Mouse (Mus musculus) midbrain, embryonic 13.5 days (tissue): Measurements from ENCODE around the gene Cpsf4l. TPM values are rescaled to one million over a fixed set of nuclear protein-coding genes. Genes with fewer than 3 reads are reported as not detected.
A peak's percentile ranks its signal among the peaks of the same experiment; 100 is the strongest.
"Not testable (repeated sequence)": the region's sequence is repeated elsewhere in the genome, so short reads cannot be mapped to it uniquely, and the experiment has no call there.

ENCODE experiments used
- ATAC-seq: fragments of 200-750 bp; cut with Nextera tagmentation; 2 replicates; pipeline ENCODE4 v1.8.0; 2017; ENCODE audit warnings: mild to moderate bottlenecking, moderate TSS enrichment, moderate library complexity
- H3K27ac ChIP-seq: fragments of 300-500 bp; sonication (generic); 2 replicates; pipeline ENCODE4 v1.5.1; 2015; ENCODE audit warnings: inconsistent platforms, mild to moderate bottlenecking, moderate library complexity
- H3K27me3 ChIP-seq: fragments of 300-500 bp; sonication (generic); 2 replicates; pipeline ENCODE4 v1.6.1; 2015; ENCODE audit warnings: mild to moderate bottlenecking, inconsistent platforms
- H3K36me3 ChIP-seq: fragments of 300-500 bp; sonication (generic); 2 replicates; pipeline ENCODE4 v1.6.1; 2015; ENCODE audit warnings: mild to moderate bottlenecking, inconsistent platforms
- H3K4me1 ChIP-seq: fragments of 300-500 bp; sonication (generic); replicated peaks from 2 replicates; pipeline ENCODE4 v1.6.1; 2015; ENCODE audit warnings: inconsistent platforms
- H3K4me2 ChIP-seq: fragments of 300-500 bp; sonication (generic); replicated peaks from 2 replicates; pipeline ENCODE4 v1.6.1; 2015; ENCODE audit warnings: moderate library complexity, mild to moderate bottlenecking, inconsistent platforms
- H3K4me3 ChIP-seq: fragments of 300-500 bp; sonication (generic); replicated peaks from 2 replicates; pipeline ENCODE4 v1.5.1; 2015; ENCODE audit warnings: mild to moderate bottlenecking, inconsistent platforms
- H3K9ac ChIP-seq: fragments of 300-500 bp; sonication (generic); replicated peaks from 2 replicates; pipeline ENCODE4 v1.6.1; 2015; ENCODE audit warnings: mild to moderate bottlenecking, inconsistent platforms
- H3K9me3 ChIP-seq: fragments of 300-500 bp; sonication (generic); 2 replicates; pipeline ENCODE4 v1.6.1; 2016; ENCODE audit warnings: mild to moderate bottlenecking, inconsistent platforms
- WGBS: fragments of 180-500 bp; shearing (Covaris S2); methylation state at CpG from one replicate; pipeline ENCODE4 v1.1.7; 2015; 5-methylcytosine and 5-hydroxymethylcytosine counted together
- polyA plus RNA-seq: library from polyadenylated mRNA; unstranded; fragments of >200 nt; fragmentation: Nextera tagmentation; extraction: Ambion mirVana; gene quantifications from 2 replicates; pipeline ENCODE4 v1.2.1, GENCODE M21; 2015

Cpsf4l gene
- polyA plus RNA-seq, 1 experiment from 2014 or later, result 0.54 TPM

- Histone ChIP-seq H3K4me1 (peaks cover 8% of the 10 kb centered on the region; the same call in 1 of the 2 replicates), H3K9me3 (no peaks in the 10 kb centered on the region), H3K36me3 (peaks cover 59% of the 10 kb centered on the region), H3K4me3 (no peak overlapping the region), H3K27me3 (no peaks in the 10 kb centered on the region), H3K4me2 (no peak overlapping the region), H3K27ac (no peak overlapping the region), H3K9ac (no peak overlapping the region)
- ATAC-seq, result no peak
- WGBS, result 92% methylated on average over 5 of the region's 5 CpGs
These were observed 35.2 kb downstream of the Cpsf4l start for GRCm38 (mm10) chr11:113674595-113674994.

DNA sequence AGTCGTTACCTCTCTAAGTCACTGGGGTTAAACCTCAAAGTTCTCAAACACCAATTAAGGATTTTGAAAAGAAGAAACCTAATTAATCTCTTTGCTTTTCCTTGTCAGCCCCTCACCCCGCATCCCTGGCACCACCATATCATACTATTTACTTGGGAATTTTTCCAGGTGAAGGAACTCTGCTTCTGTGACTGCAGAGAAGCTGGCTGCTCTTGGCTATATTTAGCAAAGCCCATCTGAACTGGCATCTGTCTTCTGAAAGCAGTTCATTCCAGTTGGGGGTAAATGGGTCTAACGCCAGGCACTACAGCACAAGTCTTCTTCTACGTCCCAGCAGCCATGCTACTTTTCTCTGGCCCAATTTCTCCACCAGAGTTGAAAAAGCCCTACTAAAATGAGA, 36.2 kb downstream of the Cpsf4l start:
- Histone ChIP-seq H3K36me3 (peaks cover 63% of the 10 kb centered on the region), H3K9ac (no peak overlapping the region), H3K4me2 (no peak overlapping the region), H3K27ac (no peak overlapping the region), H3K27me3 (no peaks in the 10 kb centered on the region), H3K9me3 (no peaks in the 10 kb centered on the region), H3K4me1 (peaks cover 8% of the 10 kb centered on the region; the same call in 1 of the 2 replicates), H3K4me3 (no peak overlapping the region)
- WGBS, result 97% methylated on average over 4 of the region's 4 CpGs
- no peak for ATAC-seq

DNA sequence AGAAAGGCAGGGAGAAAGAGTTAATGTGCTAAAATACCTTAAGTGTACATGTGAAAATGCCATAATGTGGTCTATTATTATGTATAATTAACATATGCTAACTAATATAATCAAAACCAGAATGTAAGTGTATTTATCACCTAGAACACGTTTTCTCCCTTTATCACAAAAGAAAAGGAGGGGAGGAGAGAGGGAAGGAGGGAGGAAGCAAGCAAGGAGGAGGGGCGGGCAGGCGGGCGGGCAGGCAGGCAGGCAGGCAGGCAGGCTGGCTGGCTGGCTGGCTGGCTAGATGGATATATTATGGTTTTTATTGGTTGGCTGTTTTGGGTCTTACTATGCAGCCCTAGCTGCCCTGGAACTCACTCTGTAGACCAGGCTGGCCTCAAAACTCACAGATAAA, 40.1 kb downstream of the Cpsf4l start:
- ATAC-seq, result no peak
- no peak overlapping the region for H3K4me2 ChIP-seq
- no peaks in the 10 kb centered on the region for H3K27me3 ChIP-seq
- no peaks in the 10 kb centered on the region for H3K4me1 ChIP-seq
- no peak overlapping the region for H3K27ac ChIP-seq
- no peak overlapping the region for H3K4me3 ChIP-seq
- H3K9ac ChIP-seq, result no peak overlapping the region
- no peaks in the 10 kb centered on the region for H3K9me3 ChIP-seq
- 83% methylated on average over 4 of the region's 4 CpGs for WGBS
- peaks cover 52% of the 10 kb centered on the region for H3K36me3 ChIP-seq

DNA sequence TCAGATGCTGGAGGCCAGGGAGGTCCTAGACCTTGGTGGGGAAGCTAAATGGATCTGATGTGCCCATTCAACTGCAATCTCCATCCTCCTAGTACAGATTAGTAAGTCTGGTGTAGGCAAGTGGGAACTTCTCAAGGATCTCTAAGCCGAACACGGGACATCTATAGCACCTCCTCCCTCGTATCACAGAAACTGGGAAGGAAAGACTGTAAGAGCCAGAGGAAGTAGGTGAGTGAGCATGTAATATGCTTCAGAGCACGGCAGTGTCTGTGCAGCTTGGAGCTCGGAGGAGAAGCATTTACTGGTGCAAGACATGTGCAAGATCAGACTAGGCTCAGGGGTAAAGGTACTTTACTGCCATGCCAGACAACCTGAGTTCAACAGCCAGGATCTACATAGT, 41.0 kb downstream of the Cpsf4l start:
- Histone ChIP-seq H3K4me1 (0 out of 2 replicates have a peak, but pooled peaks cover 4% of the 10 kb centered on the region), H3K4me3 (no peak overlapping the region), H3K27me3 (no peaks in the 10 kb centered on the region), H3K9me3 (no peaks in the 10 kb centered on the region), H3K4me2 (no peak overlapping the region), H3K27ac (no peak overlapping the region), H3K9ac (no peak overlapping the region), H3K36me3 (peaks cover 55% of the 10 kb centered on the region)
- ATAC-seq, result no peak
- WGBS, result 92% methylated on average over 5 of the region's 5 CpGs

DNA sequence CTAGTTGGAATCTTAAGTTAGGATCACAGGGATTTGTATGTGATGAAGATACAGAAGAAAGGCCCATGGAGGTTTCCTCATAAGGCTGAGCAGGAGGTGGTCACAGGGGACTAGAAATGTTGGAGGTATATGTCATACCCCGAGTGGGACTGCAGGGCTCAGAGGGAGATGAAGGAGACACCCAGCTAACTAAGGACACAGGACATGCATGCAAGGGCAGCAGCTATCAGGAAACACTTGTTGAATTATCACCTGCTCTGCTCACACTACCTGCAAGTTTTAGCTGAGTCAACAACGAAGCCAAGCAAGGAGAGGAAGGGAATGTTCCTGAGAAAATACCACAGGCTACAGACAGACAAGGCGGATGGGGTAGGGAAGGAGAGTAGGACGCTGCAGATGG, 42.1 kb downstream of the Cpsf4l start:
- H3K4me3 ChIP-seq, result no peak overlapping the region
- H3K36me3 ChIP-seq, result peaks cover 56% of the 10 kb centered on the region
- 87% methylated on average over 4 of the region's 4 CpGs for WGBS
- no peak for ATAC-seq
- H3K4me1 ChIP-seq, result 0 out of 2 replicates have a peak, but pooled peaks cover 4% of the 10 kb centered on the region
- H3K9ac ChIP-seq, result no peak overlapping the region
- H3K27ac ChIP-seq, result no peak overlapping the region
- no peak overlapping the region for H3K4me2 ChIP-seq
- no peaks in the 10 kb centered on the region for H3K27me3 ChIP-seq
- H3K9me3 ChIP-seq, result no peaks in the 10 kb centered on the region

DNA sequence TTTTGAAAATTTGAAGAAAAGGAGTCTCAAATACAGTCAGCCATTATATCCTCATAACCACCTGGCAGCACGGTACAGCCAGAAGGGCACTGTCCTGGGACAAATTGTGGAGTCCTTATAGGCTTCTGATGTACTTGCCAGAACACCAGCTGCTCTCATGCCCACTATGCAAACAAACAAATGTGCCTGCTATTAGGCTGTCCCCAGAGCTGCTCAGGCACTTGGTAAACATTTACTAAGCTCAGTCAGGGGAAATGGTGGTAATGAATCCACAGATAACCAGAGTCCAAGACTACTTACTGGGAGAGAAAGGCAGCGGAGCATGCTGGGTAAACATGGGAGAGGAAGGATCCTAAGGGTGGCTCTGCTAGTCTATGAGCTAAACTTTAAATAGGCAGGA, 42.7 kb downstream of the Cpsf4l start:
- Histone ChIP-seq H3K27ac (peak overlapping the region; percentile 14; the same call in 1 of the 2 replicates), H3K9ac (no peak overlapping the region), H3K9me3 (no peaks in the 10 kb centered on the region), H3K4me1 (0 out of 2 replicates have a peak, but pooled peaks cover 4% of the 10 kb centered on the region), H3K4me2 (no peak overlapping the region), H3K27me3 (no peaks in the 10 kb centered on the region), H3K36me3 (peaks cover 57% of the 10 kb centered on the region), H3K4me3 (no peak overlapping the region)
- WGBS, result 84% methylated on average over 2 of the region's 2 CpGs
- no peak for ATAC-seq

- no peaks in the 10 kb centered on the region for H3K27me3 ChIP-seq
- no peak for ATAC-seq
- 73% methylated on average over 10 of the region's 10 CpGs for WGBS
- peaks cover 58% of the 10 kb centered on the region for H3K36me3 ChIP-seq
- H3K4me2 ChIP-seq, result no peak overlapping the region
- H3K9me3 ChIP-seq, result no peaks in the 10 kb centered on the region
- H3K4me3 ChIP-seq, result no peak overlapping the region
- H3K4me1 ChIP-seq, result 0 out of 2 replicates have a peak, but pooled peaks cover 4% of the 10 kb centered on the region
- peak overlapping the region; percentile 14; the same call in 1 of the 2 replicates for H3K27ac ChIP-seq
- H3K9ac ChIP-seq, result no peak overlapping the region
These were observed 43.2 kb downstream of the Cpsf4l start for GRCm38 (mm10) chr11:113666648-113667047.

- 90% methylated on average over 6 of the region's 6 CpGs for WGBS
- no peaks in the 10 kb centered on the region for H3K9me3 ChIP-seq
- H3K27me3 ChIP-seq, result no peaks in the 10 kb centered on the region
- no peak overlapping the region for H3K4me3 ChIP-seq
- no peak overlapping the region for H3K27ac ChIP-seq
- H3K9ac ChIP-seq, result no peak overlapping the region
- ATAC-seq, result no peak
- no peak overlapping the region for H3K4me2 ChIP-seq
- H3K36me3 ChIP-seq, result peaks cover 58% of the 10 kb centered on the region
- H3K4me1 ChIP-seq, result 0 out of 2 replicates have a peak, but pooled peaks cover 4% of the 10 kb centered on the region
These were observed 43.6 kb downstream of the Cpsf4l start for GRCm38 (mm10) chr11:113666205-113666604.

DNA sequence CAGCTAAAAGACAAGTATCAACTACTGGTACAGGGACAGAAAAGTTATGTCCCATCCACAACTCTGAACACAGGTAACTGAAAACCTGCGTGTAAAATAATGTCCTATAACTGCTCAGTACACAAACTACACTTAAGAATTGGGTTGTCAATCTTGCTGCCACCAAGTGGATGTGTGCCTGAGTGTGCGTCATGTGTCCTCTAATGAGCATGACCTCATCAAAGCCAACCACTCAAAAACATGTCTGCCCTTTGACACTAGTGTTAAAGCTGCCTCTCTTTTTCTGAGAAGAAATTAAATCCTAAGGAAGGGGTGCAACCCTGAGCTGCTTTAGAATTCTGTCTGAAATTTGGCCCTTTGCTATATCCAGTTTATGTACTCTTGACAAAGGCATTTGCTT, 45.5 kb downstream of the Cpsf4l start:
- H3K9me3 ChIP-seq, result no peaks in the 10 kb centered on the region
- H3K27ac ChIP-seq, result no peak overlapping the region
- no peak overlapping the region for H3K9ac ChIP-seq
- WGBS, result 68% methylated on average over 2 of the region's 2 CpGs
- no peaks in the 10 kb centered on the region for H3K27me3 ChIP-seq
- H3K36me3 ChIP-seq, result peaks cover 67% of the 10 kb centered on the region
- no peak overlapping the region for H3K4me2 ChIP-seq
- no peak for ATAC-seq
- H3K4me1 ChIP-seq, result 0 out of 2 replicates have a peak, but pooled peaks cover 4% of the 10 kb centered on the region
- H3K4me3 ChIP-seq, result no peak overlapping the region

DNA sequence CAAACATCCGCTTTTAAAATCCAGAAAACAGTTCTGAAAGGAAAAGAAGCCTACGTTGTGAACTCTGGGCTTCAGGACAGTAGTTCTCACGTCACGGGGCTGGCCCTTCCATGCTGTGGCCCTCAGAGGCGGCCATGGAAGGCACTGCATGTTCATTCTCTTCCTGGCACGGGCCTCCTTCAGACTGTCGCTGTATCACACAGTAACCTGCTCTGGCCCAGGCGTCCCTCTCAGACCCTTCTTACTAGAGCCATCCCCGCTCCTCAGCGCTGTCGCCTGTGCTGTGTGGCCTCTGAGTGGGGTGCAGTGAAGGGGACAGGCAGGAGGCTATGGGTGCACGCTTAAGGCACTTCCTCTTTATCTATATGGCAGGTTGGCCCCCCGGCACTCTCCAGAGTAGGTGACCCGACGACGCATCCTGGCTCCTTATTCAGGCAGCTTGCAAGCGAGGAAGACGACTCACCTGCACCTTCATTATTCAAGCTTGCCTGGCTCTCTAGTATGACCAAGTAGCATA, 47.9 kb downstream of the Cpsf4l start:
- Histone ChIP-seq H3K36me3 (peaks cover 76% of the 10 kb centered on the region), H3K9me3 (no peaks in the 10 kb centered on the region), H3K4me1 (0 out of 2 replicates have a peak, but pooled peaks cover 4% of the 10 kb centered on the region), H3K4me3 (no peak overlapping the region), H3K9ac (no peak overlapping the region), H3K4me2 (no peak overlapping the region), H3K27ac (no peak overlapping the region), H3K27me3 (no peaks in the 10 kb centered on the region)
- 93% methylated on average over 18 of the region's 18 CpGs for WGBS
- no peak for ATAC-seq

- H3K36me3 ChIP-seq, result peaks cover 86% of the 10 kb centered on the region
- ATAC-seq, result no peak
- WGBS, result 97% methylated on average over 11 of the region's 11 CpGs
These were observed 48.9 kb downstream of the Cpsf4l start for GRCm38 (mm10) chr11:113660940-113661339.

GRCm38 (mm10) chr11:113660213-113660612, 49.6 kb downstream of the Cpsf4l start:
- 97% methylated on average over 3 of the region's 3 CpGs for WGBS
- not testable (repeated sequence) for H3K9me3 ChIP-seq, H3K4me2 ChIP-seq, ATAC-seq, H3K27me3 ChIP-seq, H3K27ac ChIP-seq, H3K4me1 ChIP-seq, H3K4me3 ChIP-seq, H3K9ac ChIP-seq
- H3K36me3 ChIP-seq, result peaks cover 93% of the 10 kb centered on the region

More at GRCm38 (mm10) chr11:113660940-113661339, 48.9 kb downstream of the Cpsf4l start:
- Histone ChIP-seq H3K4me1 (0 out of 2 replicates have a peak, but pooled peaks cover 4% of the 10 kb centered on the region), H3K9ac (no peak overlapping the region), H3K4me3 (no peak overlapping the region), H3K27me3 (no peaks in the 10 kb centered on the region), H3K9me3 (no peaks in the 10 kb centered on the region), H3K4me2 (no peak overlapping the region), H3K27ac (no peak overlapping the region)

DNA sequence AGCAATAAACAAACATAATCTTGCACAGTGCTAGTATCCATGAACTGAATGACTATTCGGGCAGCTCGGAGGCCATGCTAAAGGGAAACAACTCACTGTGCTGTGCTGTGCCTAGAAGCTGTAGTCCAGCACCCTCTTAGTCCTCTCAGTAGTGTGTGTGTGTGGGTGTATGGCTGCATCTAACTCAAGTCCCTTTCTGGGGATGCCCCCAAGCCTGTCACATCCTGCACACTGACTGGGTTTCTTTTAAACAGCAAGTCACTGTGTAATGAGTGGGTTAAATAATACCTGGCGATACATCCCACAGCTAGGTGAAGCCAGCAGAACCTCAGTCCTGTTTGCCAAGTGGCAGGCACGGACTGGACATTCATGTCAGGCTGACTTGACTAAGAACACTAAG, 51.1 kb downstream of the Cpsf4l start:
- H3K36me3 ChIP-seq, result peaks cover 99% of the 10 kb centered on the region
- WGBS, result 97% methylated on average over 4 of the region's 4 CpGs
- ATAC-seq, result no peak

More for the DNA sequence above, 51.1 kb downstream of the Cpsf4l start:
- Histone ChIP-seq H3K4me3 (no peak overlapping the region), H3K27ac (no peak overlapping the region), H3K9ac (no peak overlapping the region), H3K9me3 (no peaks in the 10 kb centered on the region), H3K4me1 (no peaks in the 10 kb centered on the region), H3K4me2 (no peak overlapping the region), H3K27me3 (no peaks in the 10 kb centered on the region)
